Mouse (Mus musculus): ENCODE results near the gene Camk2b.

Gene Camk2b

DNA sequence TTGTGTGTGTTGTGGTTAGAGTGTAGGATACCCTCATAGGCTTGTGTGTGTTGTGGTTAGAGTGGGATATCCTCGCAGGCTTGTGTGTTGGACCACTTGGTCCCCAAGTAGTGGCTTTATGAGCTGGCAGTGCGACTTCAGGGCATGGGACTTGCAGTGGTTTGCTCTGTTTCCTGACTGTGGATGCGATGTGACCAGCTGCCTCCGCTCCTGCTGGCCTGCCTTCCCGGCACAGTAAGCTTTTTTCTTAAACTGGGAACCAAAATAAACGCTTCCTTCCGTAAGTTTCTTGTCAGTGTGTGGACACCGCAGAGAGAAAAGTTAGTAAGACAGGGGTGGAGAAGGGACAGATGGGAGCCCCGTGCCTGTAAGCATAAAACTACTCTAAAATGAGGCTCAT is 18.0 kb downstream of the Camk2b start:
- DNase-seq, result no peak

GRCm38 (mm10) chr11:6038929-6039328 is 27.2 kb downstream of the Camk2b start:
- no peak for DNase-seq

DNA sequence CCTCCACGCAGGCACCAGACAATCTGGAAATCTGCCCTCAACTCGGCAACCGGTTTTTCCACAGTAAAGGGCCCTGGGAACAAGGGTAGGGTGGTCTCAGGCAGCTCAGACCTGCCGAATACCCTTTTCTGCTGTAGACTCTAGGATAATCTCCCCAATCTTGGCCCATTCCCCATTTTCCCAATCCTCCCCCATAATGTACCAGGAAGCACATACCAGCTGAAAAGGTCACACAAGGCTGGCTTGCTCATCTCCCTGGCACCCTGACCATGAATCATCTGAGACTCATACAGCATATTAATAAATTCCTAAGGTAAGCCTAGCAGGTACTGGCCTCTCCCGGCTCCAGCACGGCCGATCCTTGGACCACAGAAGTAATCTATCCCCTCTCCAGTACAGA is 28.5 kb downstream of the Camk2b start:
- no peak for DNase-seq

DNA sequence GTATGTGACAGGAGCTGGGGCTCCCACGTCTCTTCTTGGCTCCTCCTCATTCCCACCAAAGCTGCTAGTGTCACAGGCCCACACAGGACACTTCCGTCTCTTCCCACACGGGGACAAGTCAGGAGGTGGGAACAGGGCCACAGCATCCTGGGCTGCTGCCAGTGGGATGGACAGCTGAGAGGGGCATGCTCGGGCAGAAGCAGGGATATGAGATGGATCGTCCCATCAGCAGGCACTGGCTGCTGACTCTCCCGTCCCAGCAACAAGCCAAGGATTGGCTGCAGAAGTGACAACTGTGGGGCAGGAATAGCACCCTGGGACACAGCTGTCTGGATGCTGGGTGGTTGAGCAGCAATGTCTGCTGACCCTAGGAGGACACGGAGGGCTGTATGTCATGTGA is 29.0 kb downstream of the Camk2b start:
- DNase-seq, result no peak

- DNase-seq, result no peak
Measured at GRCm38 (mm10) chr11:6036477-6036876, 29.7 kb downstream of the Camk2b start.

DNA sequence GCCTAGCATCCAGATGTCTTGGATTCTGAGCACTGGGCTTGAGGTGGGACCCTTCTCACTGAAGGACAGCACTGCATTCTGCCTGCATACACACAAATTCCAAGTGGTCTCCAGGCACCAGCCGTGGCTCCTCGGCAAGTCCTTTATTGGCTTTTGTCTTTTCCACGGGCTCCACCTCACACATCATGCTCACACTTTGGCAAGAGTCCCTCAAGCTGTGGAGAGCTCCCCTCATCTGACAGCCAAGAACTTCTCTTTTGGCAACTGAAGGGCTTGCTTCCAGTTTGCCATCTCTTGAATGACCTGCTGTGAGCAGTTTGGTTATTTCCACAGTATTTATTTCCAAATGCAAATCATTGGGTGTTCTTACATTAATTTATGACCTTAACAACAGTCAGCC is 30.6 kb downstream of the Camk2b start:
- no peak for DNase-seq

GRCm38 (mm10) chr11:6034740-6035139 is 31.4 kb downstream of the Camk2b start:
- no peak for DNase-seq

GRCm38 (mm10) chr11:6033801-6034200 is 32.4 kb downstream of the Camk2b start:
- DNase-seq, result no peak

- DNase-seq, result peak; percentile 48
Measured at GRCm38 (mm10) chr11:6033147-6033546, 33.0 kb downstream of the Camk2b start.

DNA sequence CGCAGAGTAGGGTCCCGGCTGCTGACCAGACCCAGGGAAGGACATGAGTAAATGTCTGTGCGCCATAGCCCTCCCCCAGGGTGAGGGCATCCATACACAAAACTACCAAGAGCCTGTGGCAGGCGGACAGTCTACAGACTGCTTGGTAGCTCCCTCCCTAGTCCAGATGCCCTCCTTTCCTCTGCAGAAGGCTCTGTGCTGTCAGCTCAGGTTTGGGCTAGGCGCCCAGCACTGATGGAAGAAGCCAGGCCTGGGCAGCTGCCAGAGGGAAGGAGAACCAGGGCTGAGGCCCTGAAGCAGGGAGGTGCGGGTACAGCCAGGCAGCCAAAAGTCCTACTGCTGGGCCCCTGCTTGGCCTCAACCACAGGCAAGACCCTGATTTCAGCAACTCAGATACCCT is 35.5 kb downstream of the Camk2b start:
- no peak for DNase-seq

- DNase-seq, result no peak
Measured at GRCm38 (mm10) chr11:6029790-6030189, 36.4 kb downstream of the Camk2b start.

GRCm38 (mm10) chr11:6028911-6029310 is 37.3 kb downstream of the Camk2b start:
- no peak for DNase-seq

GRCm38 (mm10) chr11:6026361-6026760 is 39.8 kb downstream of the Camk2b start:
- peak; percentile 55 for DNase-seq

DNA sequence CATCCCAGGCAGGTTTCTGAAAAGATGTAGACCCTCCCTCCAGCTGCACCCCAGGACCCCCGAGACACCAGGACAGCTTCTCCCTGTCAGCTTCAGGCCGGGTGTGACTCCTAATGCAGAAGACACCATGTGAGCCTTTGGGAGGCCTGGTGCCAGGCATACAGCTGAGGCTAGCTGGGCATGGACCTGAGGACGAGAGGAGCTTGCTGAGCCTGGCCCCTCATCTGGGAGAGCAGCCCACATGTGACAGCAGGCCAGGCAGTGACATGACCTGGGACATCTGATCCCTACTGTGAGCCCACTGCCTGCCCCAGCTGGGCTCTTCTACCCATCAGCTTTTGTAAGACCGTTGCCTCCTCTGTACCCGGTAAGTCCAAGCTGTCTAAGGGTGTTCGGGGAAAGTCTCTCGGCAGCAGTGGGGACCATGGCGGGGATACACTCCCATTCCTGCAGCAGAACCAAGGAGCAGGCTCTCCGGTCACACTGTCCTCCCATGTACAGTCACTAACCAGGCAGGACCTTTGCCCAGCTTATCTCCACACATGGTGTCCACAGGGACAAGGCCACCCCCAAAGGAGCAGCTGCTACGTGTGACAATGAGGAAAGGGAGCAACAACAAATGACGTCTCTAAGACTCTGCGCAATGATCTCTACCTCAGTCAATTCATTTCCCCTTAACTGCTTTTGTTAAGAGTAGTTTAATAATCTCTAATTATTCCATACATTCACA is 41.1 kb downstream of the Camk2b start:
- no peak for DNase-seq

- DNase-seq, result no peak
Measured at GRCm38 (mm10) chr11:6020897-6021839, 45.0 kb downstream of the Camk2b start.

GRCm38 (mm10) chr11:6020360-6020759 is 45.8 kb downstream of the Camk2b start:
- no peak for DNase-seq

DNA sequence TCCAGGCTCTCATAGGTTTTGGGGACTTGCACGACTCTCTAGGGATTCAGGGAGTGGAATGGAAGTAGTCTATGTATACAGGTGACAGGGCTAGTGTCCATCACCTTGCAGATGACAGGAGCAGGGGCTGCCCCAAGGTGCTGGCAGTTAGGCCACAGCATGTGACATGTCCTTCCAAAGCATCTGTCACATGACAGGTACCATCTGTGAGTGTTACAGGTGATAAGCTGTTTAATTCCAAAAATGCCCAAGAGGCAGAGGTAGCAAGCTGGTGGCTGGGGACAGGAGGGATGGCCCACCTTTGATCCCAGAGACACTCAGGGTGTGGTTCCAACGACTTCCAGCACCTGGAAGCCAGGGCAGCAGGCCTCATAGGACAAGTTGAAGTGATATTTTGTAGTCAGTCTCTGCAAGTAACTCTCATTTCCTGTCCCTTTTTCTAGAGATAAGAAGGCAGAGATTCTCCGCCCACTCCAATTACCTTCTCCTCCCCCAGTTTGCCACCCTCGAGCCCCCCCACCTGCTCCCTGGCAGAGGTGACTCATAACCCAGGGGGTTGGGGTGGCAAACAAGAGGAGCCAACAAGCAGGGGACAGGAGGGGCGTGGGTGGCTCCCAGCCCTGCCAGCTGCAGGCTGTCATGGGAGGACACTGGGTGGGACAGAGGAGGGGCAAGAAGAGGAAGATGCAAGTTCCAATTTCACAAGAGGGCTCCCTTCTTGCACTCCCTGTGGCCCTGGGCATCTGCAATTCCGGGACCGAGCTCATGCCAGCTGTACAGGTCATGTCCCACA is 47.7 kb downstream of the Camk2b start:
- no peak for DNase-seq

- no peak for DNase-seq
Measured at GRCm38 (mm10) chr11:6017484-6018140, 48.5 kb downstream of the Camk2b start.

DNA sequence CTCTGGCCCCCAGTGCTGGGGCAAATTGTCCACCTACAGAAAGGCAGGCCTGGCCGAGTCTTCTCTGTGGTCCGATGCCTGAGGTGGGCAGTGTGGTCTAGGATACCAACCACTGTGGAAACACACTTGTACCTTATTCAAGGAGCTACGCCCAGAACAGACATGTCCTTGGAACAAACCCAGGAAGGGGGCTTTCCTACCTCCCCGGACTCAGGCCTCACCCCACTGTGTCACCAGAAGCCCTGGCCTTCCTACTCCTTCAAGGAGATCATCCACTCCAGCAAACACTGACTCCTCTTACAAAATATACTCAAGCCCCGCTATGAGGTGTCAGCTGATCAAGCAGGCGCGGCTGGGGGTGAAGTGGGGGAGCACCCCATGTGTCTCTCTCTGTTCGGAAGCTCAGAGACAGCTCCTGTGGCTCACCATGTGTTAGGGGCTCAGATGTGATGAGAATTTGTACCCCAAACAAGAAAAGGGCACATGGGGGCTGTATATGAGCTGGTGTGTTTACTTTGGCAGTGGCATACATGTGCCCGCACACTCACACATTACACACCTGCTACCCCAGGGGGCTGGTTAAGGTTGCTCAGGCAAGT is 49.3 kb downstream of the Camk2b start:
- no peak for DNase-seq

- DNase-seq, result peak; percentile 49
Measured at GRCm38 (mm10) chr11:6016368-6016767, 49.8 kb downstream of the Camk2b start.

- no peak for DNase-seq
Measured at GRCm38 (mm10) chr11:6015011-6015431, 51.1 kb downstream of the Camk2b start.

DNA sequence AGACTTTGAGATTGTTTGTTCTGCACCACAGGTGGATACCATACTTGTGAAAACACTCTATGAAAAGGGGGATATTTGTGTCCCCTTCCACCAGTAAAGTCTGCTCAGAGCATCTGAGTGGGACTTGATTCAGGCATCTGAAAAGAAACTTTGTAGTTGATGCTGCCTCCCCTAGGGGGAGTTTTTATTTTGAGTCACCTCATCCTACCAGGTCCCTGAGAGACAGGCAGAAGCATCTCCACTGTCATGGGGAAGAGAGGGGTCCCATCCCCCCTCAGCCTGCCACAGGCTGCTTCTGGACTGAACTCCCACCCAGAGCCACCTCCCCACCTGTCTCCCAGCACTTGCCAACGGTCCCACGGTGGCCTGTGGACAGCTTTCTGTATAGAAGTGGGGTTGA is 52.8 kb downstream of the Camk2b start:
- DNase-seq, result no peak
